Mouse (Mus musculus) B cell, adult 67 days (primary cell): Measurements from ENCODE around the gene Ces1g. TPM values are rescaled to one million over a fixed set of nuclear protein-coding genes. Genes with fewer than 3 reads are reported as not detected.

Experiments
- total RNA-seq, 2 experiments: library from RNA; stranded (reverse); gene quantifications; 4 replicates each; pipeline ENCODE4 v1.2.4; 2023

Gene Ces1g
- not detected for total RNA-seq

DNA sequence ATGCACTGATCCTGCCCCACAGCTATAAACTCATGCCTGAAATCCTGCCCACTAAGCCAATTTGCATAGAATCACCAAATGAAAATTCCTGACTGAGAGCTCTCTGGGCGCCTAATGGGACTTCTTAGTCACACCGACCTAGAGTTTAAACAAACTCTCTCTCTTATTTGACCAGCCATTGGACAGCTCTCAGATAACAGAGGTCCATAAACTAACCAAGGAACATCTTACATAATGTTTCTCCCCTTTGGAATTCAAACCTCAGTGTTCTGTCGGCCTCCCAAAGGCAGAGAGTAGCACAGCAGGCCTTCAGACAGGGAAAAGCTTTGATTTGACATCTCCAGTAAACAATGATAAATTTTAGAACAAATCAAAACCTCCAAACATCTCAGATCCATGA lies at the start of gene Ces1g:
Gene Ces1g, minus strand, starts transcription at position 102 of the 400 bp plus-strand sequence.

GRCm38 (mm10) chr8:93379625-93380024 lies 42.5 kb upstream of the Ces1g start, which contains the start of gene Ces1h:
Ces1h (minus strand) TSS chr8:93379725.

DNA sequence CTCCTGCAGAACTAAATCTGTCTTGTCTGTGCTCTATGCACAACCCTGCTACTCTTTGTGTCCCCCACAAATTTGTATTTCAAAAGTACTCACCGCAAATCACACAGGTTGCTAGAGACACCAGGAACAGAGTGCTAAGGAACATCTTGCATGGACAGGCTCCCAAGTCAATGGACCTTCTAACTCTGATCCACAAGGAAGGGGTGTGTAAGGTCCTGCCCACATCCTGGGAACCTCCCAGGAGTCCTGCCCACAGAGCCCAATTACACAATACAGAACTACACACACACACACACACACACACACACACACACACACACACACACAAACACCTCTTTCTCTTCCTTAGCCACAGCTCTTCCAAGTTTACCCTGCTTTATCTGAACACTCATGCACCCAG lies 57.6 kb downstream of the Ces1g start, which contains the start of gene Ces1f:
Gene Ces1f, minus strand, starts transcription at position 192 of the 400 bp plus-strand sequence.

Other genes starting within 250 kb of the Ces1g start
- gene Ces1c, start 206.0 kb downstream of the Ces1g start, total RNA-seq, result not detected
- gene Ces1d, start 139.5 kb downstream of the Ces1g start, total RNA-seq, result not detected
- not detected for gene Ces1e, start 107.7 kb downstream of the Ces1g start, total RNA-seq
- not detected for gene Ces1f, start 57.6 kb downstream of the Ces1g start, total RNA-seq
- gene Ces1h, start 42.4 kb upstream of the Ces1g start, total RNA-seq, result not detected
- gene Ces5a, start 198.5 kb upstream of the Ces1g start, total RNA-seq, result not detected